Mouse (Mus musculus): ENCODE data around the gene Utrn.

Gene Utrn

DNA sequence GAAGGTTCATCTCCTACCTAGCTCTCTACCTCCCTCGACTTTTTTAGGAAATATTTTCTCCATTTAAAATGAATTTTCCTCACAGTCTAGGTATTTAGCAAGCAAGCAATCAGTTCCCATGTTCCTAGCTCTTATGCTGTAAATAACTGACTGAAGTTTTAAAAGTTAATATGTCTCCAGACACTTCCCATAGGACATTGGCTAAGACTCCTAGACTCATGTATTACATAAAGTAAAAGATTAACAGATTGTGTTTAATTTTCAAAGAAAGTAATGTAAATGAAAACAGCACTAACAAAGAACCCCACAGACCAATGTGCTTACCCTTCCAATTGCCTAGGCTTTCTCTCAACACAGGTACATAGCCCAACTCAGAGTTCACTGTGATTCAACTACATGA is 35.0 kb downstream of the Utrn start:
- no peak for DNase-seq (ENCODE audit: low spot score)

DNA sequence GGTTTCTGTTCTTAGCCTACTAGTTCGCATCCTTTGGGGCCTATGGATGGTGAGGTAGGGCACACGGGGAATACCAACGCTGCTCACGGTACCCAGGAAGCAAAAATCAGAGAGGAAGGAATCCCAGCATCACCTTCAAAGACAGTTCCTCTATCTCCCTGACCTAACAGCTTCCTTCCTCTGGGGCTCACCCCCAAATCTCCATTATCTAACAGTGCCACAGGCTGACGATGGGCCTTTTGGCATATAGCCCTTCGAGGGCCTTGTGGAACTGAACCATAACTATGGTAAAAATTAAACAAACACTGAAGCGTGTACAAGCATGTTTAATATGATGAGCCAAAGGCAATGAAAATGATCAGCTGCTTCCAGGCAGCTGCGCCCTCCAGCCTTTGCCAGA is 37.0 kb downstream of the Utrn start:
- DNase-seq (ENCODE audit: low spot score) = no peak

DNA sequence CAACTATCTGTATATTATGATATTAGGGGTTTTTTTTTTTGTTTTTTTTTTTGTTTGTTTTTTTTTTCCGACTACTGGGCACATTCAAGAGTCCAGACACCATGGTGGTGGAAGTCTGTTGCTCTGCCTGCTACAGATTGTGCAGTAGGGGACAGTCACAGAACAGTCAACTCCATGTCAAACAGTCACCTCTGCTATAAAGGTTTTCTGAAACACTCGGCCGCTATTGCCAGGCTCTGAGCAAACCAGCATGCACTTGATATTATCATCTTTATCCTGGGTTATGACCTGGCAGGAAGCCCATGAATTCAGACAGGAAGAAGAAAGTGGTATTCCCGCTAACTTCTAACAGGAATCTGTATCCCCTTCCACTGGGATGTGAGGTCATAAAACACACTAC is 41.4 kb downstream of the Utrn start:
- DNase-seq (ENCODE audit: low spot score) = no peak

DNA sequence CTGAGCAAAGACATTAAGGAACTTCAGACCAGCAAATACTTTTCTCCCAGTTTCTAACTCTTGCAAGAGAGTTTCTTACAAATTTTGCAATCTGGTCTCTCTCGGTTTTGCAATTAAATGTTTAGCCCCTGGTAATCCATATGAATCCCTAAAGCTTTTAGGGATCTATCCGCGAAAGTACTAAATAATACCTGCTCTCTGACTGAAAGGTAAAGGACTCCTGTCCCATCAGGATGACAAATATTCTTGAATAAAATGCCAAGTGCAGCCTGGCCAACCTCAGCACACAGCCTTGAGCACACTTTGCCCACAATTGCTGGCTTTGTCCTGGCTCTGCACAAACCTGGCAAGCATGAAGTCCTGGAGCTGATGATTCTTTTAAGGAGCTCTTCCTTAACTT is 41.9 kb downstream of the Utrn start:
- DNase-seq (ENCODE audit: low spot score) = no peak

DNA sequence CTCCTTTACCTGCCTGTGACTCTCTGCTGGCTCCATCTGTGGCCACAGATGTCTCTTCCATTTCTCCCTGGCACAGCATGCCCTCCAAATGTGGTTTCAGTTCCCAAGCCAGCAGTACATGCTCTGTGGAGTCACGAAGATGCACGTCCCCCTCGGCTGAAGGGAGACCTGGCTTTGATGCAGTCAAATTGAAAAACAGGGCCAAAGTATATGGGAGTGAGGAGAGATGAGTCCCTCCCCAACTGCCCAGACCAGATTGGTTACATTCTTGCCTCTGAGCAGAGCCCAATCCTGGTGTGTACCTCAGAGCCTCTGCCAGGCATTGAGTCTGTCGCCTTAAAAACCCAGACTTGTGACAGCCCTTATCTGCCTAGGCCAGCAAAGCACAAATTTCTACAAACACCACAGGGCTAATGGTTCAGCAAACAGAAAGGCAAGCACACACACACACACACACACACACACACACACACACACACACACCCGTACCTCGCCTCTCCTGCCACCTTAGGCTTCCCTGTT is 42.3 kb downstream of the Utrn start:
- DNase-seq (ENCODE audit: low spot score) = peak; percentile 58

DNA sequence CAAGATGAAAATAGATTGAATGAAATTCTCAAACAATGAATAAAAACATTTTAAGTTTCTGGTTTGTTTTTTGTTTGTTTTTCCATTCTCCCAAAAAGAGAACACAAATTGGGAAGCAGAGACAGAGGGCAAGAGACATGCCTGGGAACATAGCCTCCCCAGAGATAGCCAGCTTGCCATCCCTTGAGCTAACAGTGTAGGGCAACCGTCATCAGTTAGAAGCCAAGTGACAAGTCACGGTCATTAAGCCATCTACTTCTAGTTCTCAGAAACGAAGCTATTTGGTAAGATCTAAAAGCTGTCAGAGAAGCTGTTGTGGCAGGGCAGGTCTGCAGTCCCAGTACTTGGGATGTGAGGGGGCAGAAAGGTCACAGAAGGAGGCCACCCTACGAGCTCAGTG is 44.8 kb downstream of the Utrn start:
- DNase-seq (ENCODE audit: low spot score) = no peak

DNA sequence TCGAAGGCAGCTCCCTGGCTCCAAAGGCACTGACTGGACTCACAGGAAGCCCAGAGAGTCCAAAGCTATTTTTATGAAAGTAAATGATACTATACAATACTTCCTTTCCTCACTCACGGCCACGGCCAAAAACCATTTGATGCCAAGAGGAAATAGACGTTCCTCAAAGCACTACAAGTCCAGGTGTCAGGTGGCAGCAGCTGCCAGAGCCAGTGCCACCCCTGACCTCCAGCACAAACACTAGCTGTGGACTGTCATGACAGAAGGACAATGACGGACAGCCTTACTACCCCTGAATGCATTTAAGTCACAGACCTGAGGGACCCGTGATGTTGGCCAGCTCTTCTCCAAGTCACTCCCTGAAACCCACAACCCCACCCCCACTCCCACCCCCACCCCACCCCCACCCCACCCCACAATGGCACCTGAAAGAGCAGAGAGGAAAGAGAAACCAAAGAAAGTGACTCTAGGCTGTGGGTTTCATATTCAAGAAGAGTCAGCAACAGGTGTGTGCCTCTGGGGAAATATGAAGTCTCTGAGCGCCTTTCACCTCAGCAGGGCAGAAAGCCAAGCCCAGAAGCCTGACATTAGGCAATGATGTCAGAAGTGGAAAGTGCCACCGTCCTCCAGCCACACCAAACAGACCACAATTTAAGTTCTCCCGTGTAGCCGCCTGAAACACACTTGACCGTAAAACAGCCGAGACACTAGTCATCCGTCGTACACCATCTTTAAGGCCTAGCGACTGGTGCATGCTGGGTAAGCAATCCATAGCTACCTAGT is 45.5 kb downstream of the Utrn start:
- DNase-seq (ENCODE audit: low spot score) = no peak

DNA sequence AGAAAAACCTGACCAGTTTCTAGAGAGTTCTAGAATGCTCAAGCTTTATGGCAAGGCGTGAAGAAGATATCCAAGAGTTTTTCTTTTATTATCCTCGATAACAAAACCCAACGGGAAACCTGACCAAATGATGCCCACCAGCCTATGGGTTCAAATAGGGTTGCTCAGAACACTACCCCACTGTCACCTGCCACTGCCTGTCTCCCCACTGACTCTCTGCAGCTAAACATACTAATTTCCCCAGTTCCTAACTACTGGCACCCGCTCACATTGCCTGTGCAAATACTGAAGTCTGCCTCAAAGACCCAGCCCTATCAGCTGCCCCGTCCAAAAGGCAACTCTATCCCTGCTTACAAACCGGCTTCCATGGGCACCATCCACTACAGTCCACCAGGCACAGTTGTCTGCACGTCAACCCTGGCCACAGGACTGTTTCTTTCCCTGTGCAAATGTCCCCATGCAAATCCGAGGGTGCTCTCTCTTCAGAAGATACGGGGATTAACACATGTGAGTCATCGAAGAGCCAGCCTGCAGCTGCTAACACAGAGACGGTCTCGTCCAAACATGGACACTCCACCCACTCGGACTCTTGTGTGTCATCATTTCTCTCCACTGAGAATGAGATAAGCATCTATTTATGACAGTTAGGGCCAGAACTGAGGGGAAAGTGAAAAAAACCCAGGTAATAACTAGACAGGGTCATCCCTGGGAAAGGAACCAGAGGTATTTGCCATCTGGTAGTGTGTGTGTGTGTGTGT is 48.0 kb downstream of the Utrn start:
- DNase-seq (ENCODE audit: low spot score) = no peak

DNA sequence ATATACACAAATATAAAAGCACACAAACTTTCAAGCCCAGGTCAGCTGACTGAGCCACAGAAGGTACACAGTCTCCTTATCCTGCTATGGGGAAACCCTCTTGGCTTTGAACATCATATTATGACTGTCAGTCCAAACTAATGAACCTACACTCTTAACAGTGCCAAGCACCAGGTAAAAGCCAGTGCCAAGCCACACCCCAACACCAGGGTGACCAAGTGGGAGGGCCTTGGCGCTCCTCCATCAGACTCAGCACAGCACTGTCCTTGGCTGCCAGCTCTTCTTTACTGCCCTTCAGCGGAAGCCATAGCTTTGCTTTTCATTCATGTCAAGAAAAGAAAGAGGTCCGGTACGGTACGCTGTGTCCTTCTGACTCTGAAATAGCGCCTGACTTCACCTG is 51.8 kb downstream of the Utrn start:
- DNase-seq (ENCODE audit: low spot score) = no peak

DNA sequence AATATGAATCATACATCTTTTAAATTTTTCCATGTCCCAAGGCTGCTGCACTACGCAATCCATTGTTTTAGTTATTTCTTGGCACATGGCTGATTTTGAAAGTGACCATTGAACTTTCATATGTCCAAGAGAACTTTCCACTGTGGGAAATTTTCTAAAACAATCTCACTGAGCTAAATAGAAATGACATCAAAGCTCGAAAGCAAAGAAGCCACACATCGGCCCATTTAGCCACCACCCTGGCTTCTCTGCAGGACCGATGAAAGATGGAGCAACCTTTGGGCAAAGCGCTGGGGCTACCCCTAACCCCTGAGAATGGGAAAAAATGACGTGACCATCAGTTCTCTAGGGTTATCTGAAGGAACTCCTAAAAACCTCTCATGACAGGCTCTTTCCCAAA is 52.6 kb downstream of the Utrn start:
- DNase-seq (ENCODE audit: low spot score) = no peak

DNA sequence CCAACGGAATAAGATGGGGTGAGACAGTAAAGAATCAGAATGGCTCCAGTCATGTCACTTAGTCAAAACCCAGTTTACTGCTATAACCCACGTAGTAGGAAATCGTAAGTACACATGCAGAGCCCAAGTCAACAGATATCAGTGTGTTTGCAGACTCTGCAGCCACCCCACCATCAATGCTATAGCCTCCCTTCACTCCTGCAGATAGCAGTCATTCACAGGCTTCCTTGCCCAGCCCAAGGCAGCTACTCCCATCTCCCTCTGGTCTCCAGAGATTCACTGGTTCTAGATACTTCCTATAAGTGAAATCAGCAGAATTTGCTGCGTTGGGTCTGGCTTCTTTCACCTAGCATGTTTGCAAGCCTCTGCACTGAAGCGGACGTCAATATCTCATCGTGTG is 54.8 kb downstream of the Utrn start:
- no peak for DNase-seq (ENCODE audit: low spot score)

DNA sequence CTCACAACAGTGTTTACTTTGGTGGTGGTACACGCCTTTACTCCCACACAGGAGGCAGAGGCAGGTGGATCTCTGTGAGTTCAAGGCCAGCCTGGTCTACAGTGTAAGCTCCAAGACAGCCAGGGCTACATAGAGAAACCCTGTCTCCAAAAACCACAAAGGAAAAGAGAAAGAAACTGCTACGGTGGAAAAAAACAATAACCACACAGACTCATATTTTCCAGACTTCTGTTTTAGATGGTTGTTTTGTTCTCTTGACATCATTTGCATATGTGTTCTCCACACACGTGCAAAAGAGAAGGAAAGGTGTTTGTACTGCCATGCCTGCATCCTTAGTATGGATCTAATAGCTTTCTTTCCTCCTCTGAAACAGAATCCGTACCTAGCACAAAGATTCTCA is 55.3 kb downstream of the Utrn start:
- no peak for DNase-seq (ENCODE audit: low spot score)

DNA sequence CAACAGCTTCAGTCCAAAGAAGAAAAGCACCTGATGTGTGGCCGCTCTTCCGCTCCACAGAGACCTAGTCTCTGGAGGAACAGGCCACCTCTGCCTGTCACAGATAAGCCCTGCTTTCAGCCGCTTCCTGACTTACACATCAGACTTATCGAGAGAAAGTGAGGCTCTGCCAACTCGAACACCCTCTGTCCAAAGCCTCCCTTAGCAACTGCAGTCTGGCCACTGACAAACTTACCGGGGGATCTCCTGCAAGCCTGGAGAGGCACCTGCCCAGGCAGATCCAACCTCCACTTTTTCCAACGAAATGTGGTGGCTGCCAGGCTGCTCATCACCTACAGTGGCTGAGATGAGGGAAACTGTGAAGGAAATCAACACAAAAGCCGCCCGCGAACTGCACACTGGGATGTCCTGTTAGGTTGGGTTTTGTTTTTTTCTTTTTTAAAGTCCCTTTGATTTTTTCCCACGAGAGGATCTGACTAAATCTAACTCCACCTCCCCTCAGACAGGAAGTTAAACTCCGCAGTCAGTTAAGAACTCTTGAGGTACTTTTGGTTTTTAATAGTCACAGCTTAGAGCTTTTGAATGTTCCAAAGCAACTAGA is 55.9 kb downstream of the Utrn start:
- no peak for DNase-seq (ENCODE audit: low spot score)

DNA sequence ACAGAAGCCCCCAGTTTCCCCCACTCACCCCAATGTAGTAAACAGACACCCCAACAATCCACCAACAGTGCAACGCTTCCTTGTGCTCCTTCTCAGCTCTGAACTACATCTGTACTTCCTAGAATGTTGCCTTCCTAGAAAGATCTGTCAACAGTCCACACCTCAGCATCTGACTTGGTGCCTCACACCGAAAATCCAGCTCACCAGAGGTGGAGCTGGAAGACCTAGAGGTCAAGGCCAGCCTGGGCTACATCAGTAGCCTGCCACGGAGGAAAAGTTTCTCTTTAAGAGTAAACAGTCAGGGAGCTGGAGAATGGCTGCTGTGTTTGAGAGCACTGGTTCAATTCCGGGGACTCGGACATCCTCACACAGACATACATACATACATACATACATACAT is 56.5 kb downstream of the Utrn start:
- no peak for DNase-seq (ENCODE audit: low spot score)

DNA sequence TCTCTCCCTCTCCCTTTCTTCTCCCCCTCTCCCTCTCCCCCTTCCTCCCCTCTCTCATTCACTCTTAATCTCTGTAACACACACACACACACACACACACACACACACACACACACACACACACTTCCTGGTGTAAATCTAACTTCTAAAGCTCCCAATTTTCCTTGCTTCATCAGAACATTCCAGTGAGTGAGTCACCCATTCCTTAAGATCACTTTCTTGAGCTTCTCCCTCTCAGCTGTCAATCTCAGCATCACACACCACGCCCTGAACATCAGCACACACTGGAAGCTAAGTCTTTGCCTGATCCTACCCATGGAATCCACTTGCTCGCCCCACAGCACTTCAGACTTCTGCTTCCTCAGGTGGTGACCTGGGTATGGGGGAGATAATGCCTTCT is 58.3 kb downstream of the Utrn start:
- DNase-seq (ENCODE audit: low spot score) = no peak

DNA sequence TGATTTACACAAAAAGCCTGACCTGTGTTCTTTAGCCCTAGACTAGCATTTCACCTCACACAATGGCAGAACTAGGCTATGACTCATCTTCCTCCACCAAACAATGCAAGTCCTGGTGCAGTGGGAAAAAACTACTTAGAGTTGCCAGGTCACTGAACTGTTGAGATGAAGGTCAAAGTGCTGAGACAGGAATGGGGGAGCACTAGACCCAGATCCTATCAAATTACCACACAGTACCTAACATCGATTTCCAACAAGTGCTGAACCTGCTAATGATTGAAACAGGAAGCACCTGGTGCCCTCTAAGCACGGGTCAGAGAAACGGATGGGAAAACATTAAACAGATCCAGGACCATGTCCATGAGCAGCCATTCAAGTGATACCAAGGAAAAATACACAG is 59.5 kb downstream of the Utrn start:
- peak; percentile 60 for DNase-seq (ENCODE audit: low spot score)

DNA sequence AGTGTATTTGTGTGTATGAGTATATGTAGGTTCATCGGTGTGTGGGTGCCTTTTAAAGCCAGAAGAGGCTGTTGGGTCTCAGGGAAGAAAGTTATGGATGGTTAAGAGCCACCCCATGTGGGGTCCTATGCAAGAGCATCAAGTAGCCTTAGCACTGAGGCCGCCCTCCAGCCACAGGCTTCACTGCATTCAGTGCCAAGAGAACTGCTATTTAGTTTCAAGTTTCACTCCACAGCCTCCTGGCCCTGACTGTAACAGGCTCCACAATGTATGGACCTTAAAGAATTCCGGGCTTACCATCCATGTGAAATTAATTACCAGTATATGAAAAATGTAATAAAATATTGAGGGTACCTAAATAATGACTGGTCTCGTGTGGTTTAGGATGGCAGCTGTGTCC is 60.7 kb downstream of the Utrn start:
- DNase-seq (ENCODE audit: low spot score) = no peak

DNA sequence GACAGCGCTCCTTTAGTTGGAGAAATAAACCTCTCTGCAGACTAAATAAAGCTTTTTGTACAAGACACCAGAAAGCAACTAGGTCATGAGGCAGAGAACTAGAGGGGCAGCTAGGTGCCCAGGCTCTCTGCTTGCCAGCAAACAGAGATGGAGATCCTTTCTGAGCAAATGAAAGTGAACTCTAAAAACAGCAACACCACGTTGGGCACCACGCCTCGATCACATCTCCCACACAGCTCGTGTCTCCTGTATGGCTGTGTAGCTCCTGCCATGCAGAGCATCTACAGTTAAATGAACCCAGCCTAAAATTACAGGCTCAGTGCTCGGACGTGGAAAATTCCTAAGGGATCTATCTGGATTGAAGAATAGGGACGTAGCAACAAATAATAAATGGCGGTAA is 61.5 kb downstream of the Utrn start:
- no peak for DNase-seq (ENCODE audit: low spot score)

DNA sequence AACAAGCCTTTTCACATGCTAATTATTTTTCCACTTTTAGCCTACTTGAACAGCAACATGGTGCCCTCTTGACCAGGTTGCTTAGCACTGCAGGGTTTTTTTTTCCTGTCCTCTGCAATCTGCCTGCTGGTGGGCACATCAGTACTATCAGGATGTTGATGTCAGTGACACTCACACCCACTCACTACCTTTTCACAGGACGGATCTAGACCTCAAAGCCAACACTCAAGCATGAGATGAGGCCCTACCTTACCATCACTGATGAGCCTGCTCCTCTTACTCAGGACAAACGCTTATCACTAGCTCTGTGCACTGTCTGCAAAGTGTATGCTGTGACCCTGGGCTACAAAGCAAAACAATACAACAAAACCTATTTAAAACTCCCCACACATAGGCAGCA is 63.3 kb downstream of the Utrn start:
- no peak for DNase-seq (ENCODE audit: low spot score)

DNA sequence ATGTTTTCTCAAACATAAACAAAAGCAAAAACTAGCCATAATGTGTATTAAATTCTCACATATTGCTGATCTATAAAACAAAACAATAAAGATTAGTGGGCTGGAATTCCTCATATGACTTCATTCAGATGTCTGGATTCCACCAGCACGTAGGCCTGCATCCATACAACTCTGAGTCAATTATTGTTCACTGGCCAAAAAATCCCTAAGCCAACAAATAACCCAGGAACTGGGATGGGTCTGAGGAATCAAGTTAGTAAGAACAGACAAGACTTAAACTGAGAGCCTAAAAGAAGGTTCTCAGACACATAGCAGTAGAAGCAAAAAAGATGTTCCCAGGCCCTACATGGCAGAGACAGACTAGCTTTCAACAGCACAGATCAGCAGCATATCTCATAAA is 65.2 kb downstream of the Utrn start:
- DNase-seq (ENCODE audit: low spot score) = no peak

DNA sequence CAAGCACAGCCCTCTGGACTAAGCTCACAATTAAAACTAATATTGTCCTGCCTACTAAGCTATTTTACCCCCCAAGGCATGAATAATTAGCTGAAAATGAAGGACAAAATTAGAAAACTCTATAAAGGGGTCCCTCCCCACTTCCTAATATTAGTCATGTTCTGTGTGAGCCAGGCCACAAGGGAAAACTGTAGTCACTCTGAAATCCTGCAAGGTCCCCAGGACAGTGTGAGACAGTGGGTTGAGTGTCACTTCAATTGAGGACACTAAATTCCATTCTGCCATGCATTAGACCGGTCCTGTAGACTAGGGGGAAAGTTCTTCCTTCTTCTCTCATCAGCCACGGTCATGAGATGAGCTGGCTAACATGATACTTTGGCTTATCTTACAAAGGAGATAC is 69.7 kb downstream of the Utrn start:
- DNase-seq (ENCODE audit: low spot score) = no peak

DNA sequence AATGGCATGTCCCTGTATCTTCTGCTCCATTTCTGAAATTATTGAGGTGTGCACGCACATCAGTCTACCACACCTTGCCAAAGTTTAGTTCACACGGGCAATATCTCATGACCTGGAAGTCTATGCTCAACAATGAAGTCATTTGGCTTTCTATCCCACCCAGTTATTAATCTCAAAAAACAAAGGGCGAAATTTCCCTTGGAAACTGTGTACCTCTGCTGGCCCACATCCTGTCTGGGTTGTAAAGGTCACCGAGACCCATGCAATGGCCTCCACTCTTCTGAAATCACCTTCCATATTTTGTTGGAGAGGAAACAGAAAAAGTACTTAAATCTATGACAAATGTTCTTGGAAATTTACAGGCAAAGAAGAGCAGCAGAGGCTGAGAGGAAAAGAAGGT is 70.9 kb downstream of the Utrn start:
- no peak for DNase-seq (ENCODE audit: low spot score)

DNA sequence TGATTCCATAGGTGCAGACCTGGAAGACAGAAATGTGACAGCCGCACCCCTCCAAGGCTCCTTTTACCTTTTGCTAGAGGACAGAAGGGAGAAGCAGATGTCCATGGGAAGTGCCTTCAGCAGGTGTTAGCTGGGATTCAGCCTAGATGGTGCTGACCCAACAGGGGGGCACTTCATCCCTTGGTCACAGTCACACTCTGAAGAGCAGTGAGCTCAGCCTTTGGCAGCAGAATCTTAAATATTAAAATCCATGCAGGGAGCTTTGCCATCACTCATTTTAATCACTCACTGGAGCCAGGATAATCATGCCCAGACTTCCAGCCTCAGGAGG is 72.7 kb downstream of the Utrn start:
- no peak for DNase-seq (ENCODE audit: low spot score)
